Mouse (Mus musculus) WW6 (cell line): Measurements from ENCODE around the gene Kazald1.

Experiments used
- DNase-seq: peaks from one replicate; pipeline ENCODE4 v3.0.0-alpha.2; 2013; ENCODE audit warnings: low read depth, low spot score

Kazald1 gene

DNA sequence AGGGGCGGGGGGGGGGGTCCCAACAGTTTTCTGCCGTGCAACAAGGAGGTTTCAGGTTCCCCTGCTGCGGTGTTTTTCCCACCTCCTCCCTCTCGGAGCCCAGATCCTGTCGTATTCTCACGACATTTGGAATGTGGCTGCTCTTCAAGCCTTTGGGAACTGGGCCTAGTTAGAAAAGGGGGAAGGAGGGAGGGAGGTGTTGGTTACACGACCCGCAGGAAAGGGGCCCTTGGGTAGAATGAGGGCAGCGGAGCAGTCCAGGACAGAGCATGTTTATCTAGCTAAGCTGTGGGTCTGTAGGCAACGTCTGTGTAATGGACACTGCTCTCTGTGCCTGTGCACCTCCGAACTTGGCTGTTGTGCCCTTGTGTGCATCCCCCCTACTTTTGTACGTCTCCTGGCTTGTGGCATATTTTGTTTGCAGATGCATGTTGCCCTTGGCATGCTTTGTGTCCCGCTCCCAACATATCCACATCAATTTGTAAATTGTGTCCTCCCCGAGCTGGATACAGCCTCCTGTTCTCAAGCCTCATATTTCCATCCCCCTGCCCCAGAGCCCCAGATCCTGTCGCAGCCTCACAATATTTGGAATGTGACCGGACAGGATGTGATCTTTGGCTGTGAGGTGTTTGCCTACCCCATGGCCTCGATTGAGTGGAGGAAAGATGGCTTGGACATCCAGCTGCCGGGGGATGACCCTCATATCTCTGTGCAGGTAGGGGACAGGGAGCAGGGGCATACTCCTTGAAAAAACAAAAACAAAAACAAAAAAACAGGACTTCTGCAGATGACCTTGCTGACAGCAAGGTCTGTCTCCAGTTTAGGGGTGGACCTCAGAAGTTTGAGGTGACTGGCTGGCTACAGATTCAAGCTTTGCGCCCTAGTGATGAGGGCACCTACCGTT is 3.0 kb downstream of the Kazald1 start:
- no peak for DNase-seq

DNA sequence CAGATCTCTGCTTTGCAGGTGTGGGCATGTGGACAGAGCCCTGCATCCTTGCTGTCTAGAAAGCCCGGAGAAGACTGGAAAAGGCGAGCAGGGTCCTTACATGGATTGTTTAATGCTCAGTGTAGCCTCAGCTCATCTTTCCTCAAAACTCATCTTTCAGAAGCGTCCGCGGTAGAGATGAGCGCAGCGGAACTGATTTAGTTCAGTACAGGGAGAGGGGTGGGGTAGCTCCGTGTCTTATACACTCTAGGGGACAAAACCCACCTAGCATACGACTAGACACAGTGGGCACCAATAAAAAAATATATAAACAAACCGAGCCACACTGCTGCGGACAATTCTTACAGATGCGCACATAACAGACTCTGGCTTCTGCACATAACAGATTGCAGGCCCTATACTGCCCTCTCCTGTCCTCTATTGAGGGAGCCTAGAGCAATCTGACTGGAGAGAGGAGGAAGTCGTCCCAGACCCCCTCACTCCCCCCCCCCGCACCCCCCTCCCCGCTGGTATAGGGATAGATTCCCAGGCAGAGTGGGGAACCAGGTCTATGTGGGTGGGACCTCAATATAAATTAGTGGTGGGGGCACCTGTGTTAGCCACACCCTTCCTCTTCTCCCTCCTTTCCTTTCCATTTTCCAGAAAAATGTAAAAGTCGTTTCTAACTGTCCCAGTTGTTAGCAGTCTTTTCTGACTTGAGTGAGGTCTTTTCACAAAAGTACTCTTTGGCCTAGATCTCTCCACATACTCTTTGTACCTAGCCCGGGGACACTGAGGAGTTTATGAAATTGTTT is 4.1 kb downstream of the Kazald1 start:
- no peak for DNase-seq

DNA sequence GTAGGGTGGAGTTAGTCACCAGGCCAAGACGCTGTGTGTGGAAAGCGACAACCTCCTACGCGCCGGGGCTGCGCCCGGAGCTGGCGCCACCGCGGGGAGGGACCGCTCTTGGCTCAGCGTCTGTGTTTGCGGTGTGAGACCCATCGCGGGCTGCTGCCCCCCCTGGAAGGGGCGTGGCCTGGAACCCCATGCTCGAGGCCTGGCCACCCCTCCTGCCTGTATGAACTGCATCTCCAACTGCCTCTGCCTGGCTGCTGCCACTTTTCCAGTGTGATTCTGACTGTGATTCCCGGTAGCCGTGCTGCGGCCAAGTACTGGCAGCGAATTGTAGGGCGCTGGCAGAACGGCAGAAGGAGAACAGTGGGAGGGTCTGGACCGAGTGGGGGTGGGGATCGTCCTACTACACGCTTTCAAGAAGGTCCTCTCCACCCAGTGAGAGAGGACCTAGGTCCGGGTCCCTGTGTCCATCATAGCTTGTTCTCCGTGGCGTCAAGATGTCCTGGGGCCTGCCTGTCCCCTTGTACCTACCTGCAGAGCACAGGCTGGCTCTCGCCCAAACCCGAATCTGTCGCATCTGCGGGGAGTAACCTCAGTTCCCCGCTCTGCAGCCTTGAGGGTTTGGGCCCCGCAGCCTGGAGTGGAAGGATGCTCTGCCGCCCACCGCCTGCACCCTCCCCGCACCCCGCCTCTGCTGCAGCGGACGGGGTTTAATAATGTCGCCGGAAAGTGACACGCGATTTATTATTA is 4.9 kb downstream of the Kazald1 start:
- no peak for DNase-seq

- DNase-seq = no peak
Observed at GRCm38 (mm10) chr19:45080711-45081110, 5.7 kb downstream of the Kazald1 start.

GRCm38 (mm10) chr19:45081279-45081678 is 6.2 kb downstream of the Kazald1 start:
- no peak for DNase-seq

GRCm38 (mm10) chr19:45081841-45082550 is 7.0 kb downstream of the Kazald1 start:
- DNase-seq = no peak

DNA sequence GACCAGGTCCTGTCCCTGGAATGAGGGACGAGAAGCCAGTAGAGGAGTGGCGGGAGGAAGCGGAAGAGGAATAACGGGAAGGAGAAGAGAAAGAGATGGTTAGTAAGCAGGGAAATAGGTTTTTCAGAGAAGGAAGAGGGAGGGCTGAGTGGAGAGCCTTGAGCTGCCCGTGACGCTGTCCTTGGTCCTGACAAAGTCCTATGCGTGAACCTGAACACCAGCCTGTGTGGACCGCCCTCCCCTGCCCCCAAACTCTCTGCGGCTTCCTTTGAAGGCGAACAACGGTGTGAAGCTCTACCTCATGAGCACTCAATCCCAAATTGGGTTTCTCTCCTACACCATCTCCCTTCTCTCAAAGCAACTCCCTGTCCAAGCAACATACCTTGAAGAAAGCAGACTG is 22.8 kb downstream of the Kazald1 start:
- no peak for DNase-seq

DNA sequence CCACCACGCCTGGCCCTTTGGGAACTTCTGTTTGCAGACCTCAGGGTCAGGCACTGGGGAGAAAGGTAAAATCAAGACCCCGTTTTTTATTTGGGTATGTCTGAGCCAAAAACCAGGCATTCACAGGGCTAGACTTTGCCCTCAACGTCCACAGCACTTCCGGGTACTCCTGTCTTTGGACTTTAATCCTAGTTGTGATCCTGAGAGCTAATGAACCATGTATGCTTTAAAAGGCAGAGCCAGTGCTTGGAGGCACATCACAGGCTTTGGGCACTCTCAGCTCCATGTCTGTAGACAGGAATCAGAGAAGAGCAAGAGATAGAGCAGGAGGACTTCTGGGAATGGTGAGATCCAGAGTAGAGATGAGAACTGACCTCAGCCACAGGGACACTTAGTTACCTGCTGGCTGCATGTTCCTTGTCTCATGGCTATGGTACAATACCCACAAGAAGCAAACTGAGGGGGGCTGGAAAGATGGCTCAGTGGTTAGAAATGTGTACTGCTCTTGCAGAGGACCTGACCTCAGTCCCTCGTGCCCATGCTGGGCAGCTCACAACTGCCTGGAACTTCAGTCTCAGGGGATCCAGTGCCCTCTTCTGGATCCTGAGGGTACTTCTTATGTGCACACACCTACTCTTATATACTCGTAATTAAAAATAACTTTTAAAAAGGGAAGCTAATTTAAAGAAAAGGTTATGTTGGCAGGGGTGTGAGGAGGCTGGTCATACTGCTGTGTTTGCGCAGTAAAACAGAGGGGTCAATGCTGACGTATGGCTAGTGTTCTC is 25.6 kb downstream of the Kazald1 start:
- no peak for DNase-seq

GRCm38 (mm10) chr19:45105591-45105990 is 30.6 kb downstream of the Kazald1 start:
- no peak for DNase-seq

DNA sequence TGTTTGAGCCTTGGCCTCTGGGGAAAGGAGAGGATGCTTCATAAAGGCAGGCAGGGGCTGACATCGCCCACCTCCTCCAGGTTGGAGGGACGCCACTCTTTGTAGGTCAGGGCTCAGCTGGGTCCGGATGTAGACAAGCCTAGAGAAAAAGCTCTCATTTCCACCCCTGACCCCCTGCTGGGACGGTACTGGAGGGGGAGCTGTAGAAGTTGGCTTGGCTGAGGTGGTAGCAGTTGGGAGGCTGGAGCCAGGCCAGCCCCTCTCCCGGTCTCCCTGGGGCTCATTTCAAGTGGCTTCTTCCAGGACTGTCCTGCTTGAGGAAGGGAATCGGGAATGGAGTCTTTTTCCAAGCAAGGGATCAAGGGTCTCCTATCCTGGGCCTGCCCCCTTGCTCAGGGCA is 31.6 kb downstream of the Kazald1 start:
- no peak for DNase-seq

DNA sequence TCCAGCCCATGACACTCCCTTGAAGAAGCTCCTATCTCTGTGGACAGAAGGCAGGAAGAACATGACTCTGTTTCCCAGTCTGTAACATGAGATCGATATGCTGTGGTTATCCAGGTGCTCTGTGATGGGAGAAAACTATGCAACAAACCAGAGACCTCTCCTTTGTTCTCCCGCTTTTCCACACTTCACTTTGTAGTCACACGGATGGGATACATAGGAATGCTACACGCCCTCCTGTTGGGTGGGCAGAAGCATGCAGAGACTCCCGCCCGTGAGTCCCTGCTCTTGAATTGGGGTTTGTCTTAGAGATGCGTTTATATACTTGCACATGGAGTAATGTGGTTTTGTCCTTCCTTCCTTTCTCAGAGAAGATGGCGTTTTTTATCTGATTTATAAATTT is 35.6 kb downstream of the Kazald1 start:
- DNase-seq = no peak

DNA sequence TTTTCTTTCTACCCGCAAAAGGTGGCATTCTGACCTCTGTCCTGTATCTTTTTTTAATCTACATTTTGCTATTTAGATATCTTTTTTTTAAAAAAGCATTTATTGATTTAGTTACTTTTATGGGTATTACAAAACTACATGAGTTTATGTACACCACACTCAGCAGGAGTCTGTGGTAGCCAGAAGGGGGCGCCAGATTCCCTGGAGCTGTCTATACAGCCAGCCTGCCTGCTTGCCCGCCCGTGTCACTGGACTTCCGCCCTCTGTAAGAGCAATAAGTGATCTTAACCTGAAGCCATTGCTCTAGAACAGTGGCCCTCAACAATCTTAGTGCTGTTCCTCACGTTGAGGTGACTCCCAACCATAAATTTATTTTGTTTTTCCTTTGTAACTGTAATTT is 37.4 kb downstream of the Kazald1 start:
- DNase-seq = no peak

GRCm38 (mm10) chr19:45113791-45114460 is 38.9 kb downstream of the Kazald1 start:
- no peak for DNase-seq

DNA sequence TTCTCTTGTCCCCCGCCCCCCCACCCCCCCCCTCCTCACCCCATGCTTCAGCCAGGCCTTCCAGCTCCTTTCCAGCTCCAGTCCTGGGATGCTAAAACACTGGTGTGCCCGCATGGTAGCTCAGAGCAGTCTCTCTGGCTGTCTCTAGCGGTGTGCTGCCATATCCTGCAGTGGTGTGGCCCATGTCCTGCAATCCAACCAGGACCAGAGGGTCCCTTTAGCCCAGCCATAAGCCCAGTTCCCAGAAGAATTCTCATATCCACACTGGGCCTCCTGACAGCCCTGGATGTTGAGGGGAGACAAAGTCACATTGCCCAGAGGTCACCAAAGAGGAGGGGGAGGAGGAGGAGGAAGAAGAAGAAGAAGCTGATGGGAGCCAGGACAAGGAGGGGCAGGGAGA is 39.7 kb downstream of the Kazald1 start:
- DNase-seq = no peak

DNA sequence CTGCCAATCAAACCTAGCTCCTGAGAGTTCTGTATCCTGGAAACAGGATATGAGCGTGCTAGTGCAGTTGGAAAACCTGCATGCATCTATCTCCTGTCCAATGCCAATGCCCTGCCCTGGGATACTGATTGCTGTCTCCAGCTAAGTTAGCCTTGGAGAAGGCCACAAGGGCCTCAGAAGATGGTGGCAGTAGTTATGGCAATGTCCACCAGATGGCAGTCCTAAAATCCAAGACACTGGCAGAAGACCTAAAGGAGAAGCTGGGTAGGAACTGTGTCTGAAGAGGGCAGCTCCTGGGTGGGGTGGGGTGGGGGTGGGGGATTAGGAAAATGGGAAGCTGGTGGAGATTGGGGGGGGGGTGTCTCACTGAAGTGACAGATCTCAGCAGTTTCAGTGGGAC is 41.8 kb downstream of the Kazald1 start:
- DNase-seq = no peak
